ENCODE assay signal across 10 mouse cellular contexts in the genomic region with DNA sequence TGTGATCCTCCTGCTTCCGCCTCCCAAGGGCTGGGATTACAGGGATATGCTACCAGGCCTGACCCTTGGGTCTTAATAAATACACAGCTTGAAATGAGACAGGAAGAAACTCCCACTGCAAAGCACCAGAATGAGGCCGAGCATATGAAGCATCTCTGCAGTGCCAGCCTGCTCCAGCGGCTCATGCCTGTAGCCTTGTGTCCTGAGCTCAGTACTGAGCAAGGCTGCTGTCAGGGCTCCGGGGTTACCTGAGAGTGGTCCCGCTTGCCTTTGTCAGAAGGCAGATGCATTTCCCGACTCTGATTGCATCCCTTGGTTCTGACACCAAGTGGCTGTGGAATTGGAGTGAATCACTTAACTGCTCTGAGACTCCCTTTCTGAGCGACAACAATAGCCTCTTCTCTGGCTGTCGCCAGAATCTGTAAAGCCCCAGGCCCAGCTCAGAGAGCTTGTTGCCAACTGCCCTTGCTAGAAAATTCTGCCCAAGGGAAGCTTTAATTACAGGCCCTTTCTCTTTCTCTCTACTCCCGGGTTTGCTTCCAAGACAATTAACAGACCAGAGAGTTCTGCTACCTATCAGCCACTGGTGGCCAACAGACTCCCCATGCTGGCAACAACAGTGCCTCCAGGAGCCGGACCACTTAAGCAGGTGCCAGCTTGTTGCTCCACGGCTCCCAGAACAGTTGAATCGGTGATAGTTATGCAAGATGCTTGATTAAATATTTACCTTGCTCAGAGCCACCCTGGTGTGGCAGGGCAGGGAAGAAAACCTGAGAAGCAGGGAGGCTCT.
DNase-seq lines count a peak whose midpoint lies in the region; ATAC-seq lines count a peak whose summit lies in the region.
"Had no signal": no experiment of that assay in that cellular context is flagged by ENCODE, and none has a peak within 500 bp of the region (broad histone marks: within the 10 kb centered on the region; RNA-seq: fewer than 3 reads in every experiment).

No protein-coding gene starts in this region.

- 31% methylated on average over 12 of the region's 12 CpGs for WGBS in hindbrain, embryonic 15.5 days
- WGBS in limb, embryonic 13.5 days, result 44% methylated on average over 12 of the region's 12 CpGs

- no peak overlapping the region for H3K4me3 ChIP-seq in hindbrain, embryonic 15.5 days
- no peak overlapping the region for H3K4me3 ChIP-seq in limb, embryonic 13.5 days
- H3K4me3 ChIP-seq: liver, embryonic 13.5 days had no signal

- no peaks in the 10 kb centered on the region for H3K9me3 ChIP-seq in hindbrain, embryonic 15.5 days
- H3K9me3 ChIP-seq in limb, embryonic 13.5 days, result no peaks in the 10 kb centered on the region
- H3K9me3 ChIP-seq: liver, embryonic 13.5 days had no signal

- H3K36me3 ChIP-seq in hindbrain, embryonic 15.5 days, result no peaks in the 10 kb centered on the region
- H3K36me3 ChIP-seq in limb, embryonic 13.5 days, result no peaks in the 10 kb centered on the region
- H3K36me3 ChIP-seq: liver, embryonic 13.5 days had no signal

- peak; percentile 59; the same call in 1 of the 2 replicates for ATAC-seq in hindbrain, embryonic 15.5 days (ENCODE audit: low FRiP score, low read depth)
- ATAC-seq in limb, embryonic 13.5 days (ENCODE audit: low FRiP score, low read depth), result no peak
- ATAC-seq in monocyte, adult 5-6 weeks (replicated peaks; ENCODE audit: insufficient number of reproducible peaks, low FRiP score, low TSS enrichment, poor library complexity, severe bottlenecking), result no peak

- H3K27ac ChIP-seq in hindbrain, embryonic 15.5 days (replicated peaks), result peak overlapping the region; percentile 72
- H3K27ac ChIP-seq in limb, embryonic 13.5 days, result peak overlapping the region; percentile 58; the same call in 1 of the 2 replicates
- H3K27ac ChIP-seq: liver, embryonic 13.5 days had no signal

- intact Hi-C loops in gastrocnemius, postnatal 36 days (cut with DNase I), result no loop called here

- DNase-seq in urinary bladder, postnatal 14 days (ENCODE audit: low spot score), result peak; percentile 43
- no peak for DNase-seq in urinary bladder, postnatal 10 days (ENCODE audit: low spot score)
- peak; percentile 37 to 38 for DNase-seq in urinary bladder, postnatal 36 days (ENCODE audit: low spot score in 2 of 2)
- no peak for DNase-seq in layer of hippocampus, postnatal 25 days (ENCODE audit: extremely low spot score in 1 of 2, low spot score in 1 of 2)
- DNase-seq in gastrocnemius, postnatal 36 days, result no peak
- DNase-seq: cerebellum, adult 8-10 months; liver, embryonic 13.5 days had no signal

- no peak overlapping the region for H3K4me2 ChIP-seq in hindbrain, embryonic 15.5 days
- H3K4me2 ChIP-seq in limb, embryonic 13.5 days (replicated peaks), result no peak overlapping the region
- H3K4me2 ChIP-seq: liver, embryonic 13.5 days had no signal

- H3K9ac ChIP-seq in hindbrain, embryonic 15.5 days, result no peak overlapping the region
- 0 out of 2 replicates have a peak overlapping the region, but pooled peaks have one; percentile 35 for H3K9ac ChIP-seq in limb, embryonic 13.5 days
- H3K9ac ChIP-seq: liver, embryonic 13.5 days had no signal

- peaks cover 13% of the 10 kb centered on the region for H3K4me1 ChIP-seq in hindbrain, embryonic 15.5 days (replicated peaks)
- H3K4me1 ChIP-seq in limb, embryonic 13.5 days, result peaks cover 49% of the 10 kb centered on the region

- no peaks in the 10 kb centered on the region for H3K27me3 ChIP-seq in hindbrain, embryonic 15.5 days
- H3K27me3 ChIP-seq in limb, embryonic 13.5 days, result no peaks in the 10 kb centered on the region
- H3K27me3 ChIP-seq: liver, embryonic 13.5 days had no signal

Comparison
In these comparisons a context has a peak if more than half of its experiments do, and no peak if none do; other contexts are left out.
1. DNase-seq: peak in urinary bladder, postnatal 14 days (single experiment) and urinary bladder, postnatal 36 days (2 of 2); none in urinary bladder, postnatal 10 days (single experiment), layer of hippocampus, postnatal 25 days (0 of 2) and gastrocnemius, postnatal 36 days (0 of 2).